Mouse (Mus musculus) small intestine, adult 2 months (tissue): ENCODE results near the gene Decr2.

Experiments
- CTCF ChIP-seq: fragments of 200-500 bp; IDR thresholded peaks from 2 replicates; pipeline ENCODE4 v1.5.1; 2012; ENCODE audit warnings: low read depth, mild to moderate bottlenecking, control low read depth, inconsistent platforms, low read length, moderate library complexity, mixed read lengths; ENCODE audit not compliant: insufficient replicate concordance, insufficient read length; ENCODE audit errors: extremely low read depth
- POLR2A ChIP-seq: fragments of 200-500 bp; IDR thresholded peaks from 2 replicates; pipeline ENCODE4 v1.6.1; 2012; ENCODE audit warnings: low read depth, mild to moderate bottlenecking, control low read depth, inconsistent platforms, low read length, moderate library complexity

- TF ChIP-seq CTCF = peak; percentile 10; the same call in 1 of the 2 replicates
- TF ChIP-seq POLR2A = no peak
Measured at GRCm38 (mm10) chr17:26122431-26123140, 32.4 kb upstream of the Decr2 start.
